Mouse (Mus musculus) thymus, adult 2 months (tissue): ENCODE results near the gene Stoml3. TPM values are rescaled to one million over a fixed set of nuclear protein-coding genes. Genes with fewer than 3 reads are reported as not detected.

Source experiments
- DNase-seq: peaks from one replicate; pipeline ENCODE4 v3.0.0; 2021
- H3K27ac ChIP-seq: fragments of 200-500 bp; 2 replicates; pipeline ENCODE4 v1.5.1; 2012; ENCODE audit warnings: low read length, control low read depth; ENCODE audit not compliant: control insufficient read depth, insufficient read depth
- H3K27me3 ChIP-seq: fragments of 200-500 bp; 2 replicates; pipeline ENCODE4 v1.6.1; 2012; ENCODE audit warnings: mild to moderate bottlenecking, low read length, moderate library complexity, mixed read lengths; ENCODE audit not compliant: control insufficient read depth, insufficient read depth
- H3K36me3 ChIP-seq: fragments of 200-500 bp; 2 replicates; pipeline ENCODE4 v1.6.1; 2012; ENCODE audit warnings: mild to moderate bottlenecking, low read length, moderate library complexity; ENCODE audit not compliant: control insufficient read depth, insufficient read depth
- H3K4me1 ChIP-seq: fragments of 200-500 bp; replicated peaks from 2 replicates; pipeline ENCODE4 v1.6.1; 2012; ENCODE audit warnings: low read length; ENCODE audit not compliant: control insufficient read depth, insufficient read depth
- H3K4me3 ChIP-seq: fragments of 200-500 bp; 2 replicates; pipeline ENCODE4 v1.5.1; 2012; ENCODE audit warnings: mild to moderate bottlenecking, low read length, control low read depth, moderate library complexity; ENCODE audit not compliant: control insufficient read depth, insufficient read depth
- CTCF ChIP-seq: fragments of 200-500 bp; IDR thresholded peaks from 2 replicates; pipeline ENCODE4 v1.5.1; 2012; ENCODE audit warnings: mild to moderate bottlenecking, control low read depth, low read length, moderate library complexity, borderline replicate concordance; ENCODE audit not compliant: control insufficient read depth, poor library complexity, insufficient read depth; ENCODE audit errors: extremely low read depth
- POLR2A ChIP-seq: fragments of 200-500 bp; IDR thresholded peaks from 2 replicates; pipeline ENCODE4 v1.6.1; 2012; ENCODE audit warnings: mild to moderate bottlenecking, low read length, control low read depth, moderate library complexity; ENCODE audit not compliant: control insufficient read depth, poor library complexity, insufficient read depth; ENCODE audit errors: extremely low read depth
- WGBS: fragments of 180-500 bp; shearing (Covaris S2); methylation state at CpG from one replicate; pipeline ENCODE4 v1.1.7; 2018; 5-methylcytosine and 5-hydroxymethylcytosine counted together
- polyA plus RNA-seq: library from polyadenylated mRNA; depleted of rRNA; stranded (reverse); fragments of >200 nt; gene quantifications from 2 replicates; pipeline ENCODE4 v1.2.3, GENCODE M21; 2012; rRNA removed

The Stoml3 gene
- polyA plus RNA-seq, 1 experiment = 0.16 TPM

- peak; percentile 69 for DNase-seq
- Histone ChIP-seq H3K4me3 (no peak overlapping the region), H3K27me3 (no peaks in the 10 kb centered on the region), H3K27ac (no peak overlapping the region), H3K4me1 (no peaks in the 10 kb centered on the region), H3K36me3 (no peaks in the 10 kb centered on the region)
- 10% methylated on average over 21 of the region's 21 CpGs for WGBS
- peak; percentile 59; the same call in 1 of the 2 replicates for TF ChIP-seq CTCF
- TF ChIP-seq POLR2A = no peak
Measured at GRCm38 (mm10) chr3:53525737-53526136, 37.3 kb downstream of the Stoml3 start.

GRCm38 (mm10) chr3:53530305-53530704 is 41.9 kb downstream of the Stoml3 start:
- Histone ChIP-seq H3K36me3 (no peaks in the 10 kb centered on the region), H3K4me3 (no peak overlapping the region), H3K4me1 (no peaks in the 10 kb centered on the region), H3K27ac (no peak overlapping the region), H3K27me3 (no peaks in the 10 kb centered on the region)
- 83% methylated on average over 6 of the region's 6 CpGs for WGBS
- no peak for TF ChIP-seq CTCF
- TF ChIP-seq POLR2A = no peak
- DNase-seq = no peak

- no peak for DNase-seq
- Histone ChIP-seq H3K4me3 (no peak overlapping the region), H3K4me1 (no peaks in the 10 kb centered on the region), H3K27ac (no peak overlapping the region), H3K36me3 (no peaks in the 10 kb centered on the region), H3K27me3 (no peaks in the 10 kb centered on the region)
- TF ChIP-seq POLR2A = no peak
- TF ChIP-seq CTCF = no peak
- 95% methylated on average over 6 of the region's 6 CpGs for WGBS
Measured at GRCm38 (mm10) chr3:53532091-53532490, 43.6 kb downstream of the Stoml3 start.

GRCm38 (mm10) chr3:53552691-53553090 is 64.2 kb downstream of the Stoml3 start:
- Histone ChIP-seq H3K36me3 (no peaks in the 10 kb centered on the region), H3K4me3 (no peak overlapping the region), H3K27ac (no peak overlapping the region), H3K4me1 (no peaks in the 10 kb centered on the region), H3K27me3 (no peaks in the 10 kb centered on the region)
- WGBS = 86% methylated on average over 7 of the region's 7 CpGs
- no peak for DNase-seq
- TF ChIP-seq CTCF = no peak
- TF ChIP-seq POLR2A = no peak

GRCm38 (mm10) chr3:53555031-53555952 is 66.8 kb downstream of the Stoml3 start:
- H3K36me3 ChIP-seq = no peaks in the 10 kb centered on the region
- 85% methylated on average over 10 of the region's 10 CpGs for WGBS
- H3K4me3 ChIP-seq = no peak overlapping the region
- no peak overlapping the region for H3K27ac ChIP-seq
- TF ChIP-seq CTCF = no peak
- H3K27me3 ChIP-seq = no peaks in the 10 kb centered on the region
- no peak for DNase-seq
- H3K4me1 ChIP-seq = no peaks in the 10 kb centered on the region

- 90% methylated on average over 16 of the region's 16 CpGs for WGBS
Measured at GRCm38 (mm10) chr3:53557388-53558214, 69.1 kb downstream of the Stoml3 start.

More at GRCm38 (mm10) chr3:53557388-53558214, 69.1 kb downstream of the Stoml3 start:
- H3K27me3 ChIP-seq = no peaks in the 10 kb centered on the region
- no peak overlapping the region for H3K27ac ChIP-seq
- H3K4me3 ChIP-seq = no peak overlapping the region
- no peaks in the 10 kb centered on the region for H3K4me1 ChIP-seq
- TF ChIP-seq POLR2A (no peak), CTCF (no peak)
- no peak for DNase-seq
- H3K36me3 ChIP-seq = no peaks in the 10 kb centered on the region

Other genes with a start within 250 kb of the Stoml3 start
- 9.5 and 9.9 TPM in 2 replicates for gene Nhlrc3, start 25.3 kb upstream of the Stoml3 start, polyA plus RNA-seq
- 78.9 and 99.6 TPM in 2 replicates for gene Proser1, start 25.0 kb upstream of the Stoml3 start, polyA plus RNA-seq
- 0.81 and 0.99 TPM in 2 replicates for gene Frem2, start 168.7 kb downstream of the Stoml3 start, polyA plus RNA-seq